Mouse (Mus musculus): ENCODE data around the gene Map10. TPM values are rescaled to one million over a fixed set of nuclear protein-coding genes. Genes with fewer than 3 reads are reported as not detected.

The Map10 gene
- polyA plus RNA-seq, 1 experiment from 2014 or later: 6.7 TPM

- 71% methylated on average over 3 of the region's 3 CpGs for WGBS
These were observed 23.6 kb downstream of the Map10 start for GRCm38 (mm10) chr8:125693197-125693596.

GRCm38 (mm10) chr8:125695951-125696350, 26.3 kb downstream of the Map10 start:
- Histone ChIP-seq H3K27me3 (replicated peaks; ENCODE audit: control insufficient read depth, insufficient read depth, low read length) (no peaks in the 10 kb centered on the region), H3K9ac (ENCODE audit: low read depth, low read length) (no peak overlapping the region), H3K4me1 (ENCODE audit: control insufficient read depth, insufficient read depth, low read length) (no peaks in the 10 kb centered on the region), H3K36me3 (ENCODE audit: control insufficient read depth, insufficient read depth, low read length) (no peaks in the 10 kb centered on the region), H3K4me3 (ENCODE audit: low read depth, low read length) (no peak overlapping the region), H3K9me3 (ENCODE audit: control insufficient read depth, low read length) (0 out of 2 replicates have a peak, but pooled peaks cover 4% of the 10 kb centered on the region), H3K27ac (replicated peaks; ENCODE audit: low read depth, low read length) (no peak overlapping the region), H3K4me2 (ENCODE audit: low read depth, low read length) (no peak overlapping the region)
- ATAC-seq (ENCODE audit: low read depth): no peak
- no peak for DNase-seq (ENCODE audit: low spot score)
- WGBS: 73% methylated on average over 6 of the region's 6 CpGs

More at GRCm38 (mm10) chr8:125693197-125693596, 23.6 kb downstream of the Map10 start:
- 0 out of 2 replicates have a peak, but pooled peaks cover 1% of the 10 kb centered on the region for H3K9me3 ChIP-seq (ENCODE audit: control insufficient read depth, low read length)
- no peaks in the 10 kb centered on the region for H3K27me3 ChIP-seq (replicated peaks; ENCODE audit: control insufficient read depth, insufficient read depth, low read length)
- no peaks in the 10 kb centered on the region for H3K36me3 ChIP-seq (ENCODE audit: control insufficient read depth, insufficient read depth, low read length)
- ATAC-seq (ENCODE audit: low read depth): no peak
- H3K9ac ChIP-seq (ENCODE audit: low read depth, low read length): no peak overlapping the region
- no peak overlapping the region for H3K4me3 ChIP-seq (ENCODE audit: low read depth, low read length)
- no peak overlapping the region for H3K27ac ChIP-seq (replicated peaks; ENCODE audit: low read depth, low read length)
- no peak for DNase-seq (ENCODE audit: low spot score)
- no peaks in the 10 kb centered on the region for H3K4me1 ChIP-seq (ENCODE audit: control insufficient read depth, insufficient read depth, low read length)
- H3K4me2 ChIP-seq (ENCODE audit: low read depth, low read length): no peak overlapping the region

- Histone ChIP-seq H3K4me3 (ENCODE audit: low read depth, low read length) (no peak overlapping the region), H3K27ac (replicated peaks; ENCODE audit: low read depth, low read length) (no peak overlapping the region), H3K36me3 (ENCODE audit: control insufficient read depth, insufficient read depth, low read length) (no peaks in the 10 kb centered on the region), H3K9me3 (ENCODE audit: control insufficient read depth, low read length) (0 out of 2 replicates have a peak, but pooled peaks cover 4% of the 10 kb centered on the region), H3K27me3 (replicated peaks; ENCODE audit: control insufficient read depth, insufficient read depth, low read length) (no peaks in the 10 kb centered on the region), H3K4me1 (ENCODE audit: control insufficient read depth, insufficient read depth, low read length) (no peaks in the 10 kb centered on the region), H3K9ac (ENCODE audit: low read depth, low read length) (no peak overlapping the region), H3K4me2 (ENCODE audit: low read depth, low read length) (no peak overlapping the region)
- no peak for DNase-seq (ENCODE audit: low spot score)
- ATAC-seq (ENCODE audit: low read depth): no peak
- WGBS: 85% methylated on average over 6 of the region's 6 CpGs
These were observed 29.9 kb downstream of the Map10 start for GRCm38 (mm10) chr8:125699391-125700025.

- Histone ChIP-seq H3K9me3 (ENCODE audit: control insufficient read depth, low read length) (0 out of 2 replicates have a peak, but pooled peaks cover 4% of the 10 kb centered on the region), H3K9ac (ENCODE audit: low read depth, low read length) (no peak overlapping the region), H3K4me2 (ENCODE audit: low read depth, low read length) (no peak overlapping the region), H3K27ac (replicated peaks; ENCODE audit: low read depth, low read length) (no peak overlapping the region), H3K27me3 (replicated peaks; ENCODE audit: control insufficient read depth, insufficient read depth, low read length) (no peaks in the 10 kb centered on the region), H3K36me3 (ENCODE audit: control insufficient read depth, insufficient read depth, low read length) (no peaks in the 10 kb centered on the region), H3K4me1 (ENCODE audit: control insufficient read depth, insufficient read depth, low read length) (no peaks in the 10 kb centered on the region), H3K4me3 (ENCODE audit: low read depth, low read length) (no peak overlapping the region)
- no peak for DNase-seq (ENCODE audit: low spot score)
- no peak for ATAC-seq (ENCODE audit: low read depth)
- 62% methylated on average over 7 of the region's 7 CpGs for WGBS
These were observed 30.8 kb downstream of the Map10 start for GRCm38 (mm10) chr8:125700407-125700806.

- no peak for ATAC-seq (ENCODE audit: low read depth)
- H3K4me3 ChIP-seq (ENCODE audit: low read depth, low read length): no peak overlapping the region
- no peaks in the 10 kb centered on the region for H3K27me3 ChIP-seq (replicated peaks; ENCODE audit: control insufficient read depth, insufficient read depth, low read length)
- H3K9ac ChIP-seq (ENCODE audit: low read depth, low read length): no peak overlapping the region
- no peak overlapping the region for H3K4me2 ChIP-seq (ENCODE audit: low read depth, low read length)
- no peaks in the 10 kb centered on the region for H3K36me3 ChIP-seq (ENCODE audit: control insufficient read depth, insufficient read depth, low read length)
- no peak overlapping the region for H3K27ac ChIP-seq (replicated peaks; ENCODE audit: low read depth, low read length)
- no peaks in the 10 kb centered on the region for H3K4me1 ChIP-seq (ENCODE audit: control insufficient read depth, insufficient read depth, low read length)
- DNase-seq (ENCODE audit: low spot score): no peak
- H3K9me3 ChIP-seq (ENCODE audit: control insufficient read depth, low read length): 0 out of 2 replicates have a peak, but pooled peaks cover 4% of the 10 kb centered on the region
- WGBS: 81% methylated on average over 15 of the region's 15 CpGs
These were observed 33.4 kb downstream of the Map10 start for GRCm38 (mm10) chr8:125702868-125703473.

GRCm38 (mm10) chr8:125704434-125704833, 34.8 kb downstream of the Map10 start:
- Histone ChIP-seq H3K4me1 (ENCODE audit: control insufficient read depth, insufficient read depth, low read length) (no peaks in the 10 kb centered on the region), H3K4me3 (ENCODE audit: low read depth, low read length) (no peak overlapping the region), H3K9ac (ENCODE audit: low read depth, low read length) (no peak overlapping the region), H3K4me2 (ENCODE audit: low read depth, low read length) (no peak overlapping the region), H3K9me3 (ENCODE audit: control insufficient read depth, low read length) (no peaks in the 10 kb centered on the region), H3K36me3 (ENCODE audit: control insufficient read depth, insufficient read depth, low read length) (no peaks in the 10 kb centered on the region), H3K27ac (replicated peaks; ENCODE audit: low read depth, low read length) (no peak overlapping the region), H3K27me3 (replicated peaks; ENCODE audit: control insufficient read depth, insufficient read depth, low read length) (no peaks in the 10 kb centered on the region)
- DNase-seq (ENCODE audit: low spot score): no peak
- no peak for ATAC-seq (ENCODE audit: low read depth)
- 82% methylated on average over 6 of the region's 6 CpGs for WGBS

- no peaks in the 10 kb centered on the region for H3K4me1 ChIP-seq (ENCODE audit: control insufficient read depth, insufficient read depth, low read length)
- H3K36me3 ChIP-seq (ENCODE audit: control insufficient read depth, insufficient read depth, low read length): no peaks in the 10 kb centered on the region
- H3K27me3 ChIP-seq (replicated peaks; ENCODE audit: control insufficient read depth, insufficient read depth, low read length): no peaks in the 10 kb centered on the region
- no peak overlapping the region for H3K9ac ChIP-seq (ENCODE audit: low read depth, low read length)
- no peak overlapping the region for H3K27ac ChIP-seq (replicated peaks; ENCODE audit: low read depth, low read length)
- H3K4me3 ChIP-seq (ENCODE audit: low read depth, low read length): no peak overlapping the region
- ATAC-seq (ENCODE audit: low read depth) (no peak), DNase-seq (ENCODE audit: low spot score) (no peak)
- 77% methylated on average over 7 of the region's 7 CpGs for WGBS
- no peak overlapping the region for H3K4me2 ChIP-seq (ENCODE audit: low read depth, low read length)
- H3K9me3 ChIP-seq (ENCODE audit: control insufficient read depth, low read length): no peaks in the 10 kb centered on the region
These were observed 36.2 kb downstream of the Map10 start for GRCm38 (mm10) chr8:125705816-125706215.

GRCm38 (mm10) chr8:125709171-125709570, 39.6 kb downstream of the Map10 start:
- Histone ChIP-seq H3K27me3 (replicated peaks; ENCODE audit: control insufficient read depth, insufficient read depth, low read length) (no peaks in the 10 kb centered on the region), H3K9me3 (ENCODE audit: control insufficient read depth, low read length) (no peaks in the 10 kb centered on the region), H3K4me2 (ENCODE audit: low read depth, low read length) (no peak overlapping the region), H3K4me1 (ENCODE audit: control insufficient read depth, insufficient read depth, low read length) (no peaks in the 10 kb centered on the region), H3K9ac (ENCODE audit: low read depth, low read length) (no peak overlapping the region), H3K36me3 (ENCODE audit: control insufficient read depth, insufficient read depth, low read length) (no peaks in the 10 kb centered on the region), H3K27ac (replicated peaks; ENCODE audit: low read depth, low read length) (no peak overlapping the region), H3K4me3 (ENCODE audit: low read depth, low read length) (no peak overlapping the region)
- 87% methylated on average over 5 of the region's 5 CpGs for WGBS
- DNase-seq (ENCODE audit: low spot score) (no peak), ATAC-seq (ENCODE audit: low read depth) (no peak)

GRCm38 (mm10) chr8:125711514-125711913, 41.9 kb downstream of the Map10 start:
- DNase-seq (ENCODE audit: low spot score) (no peak), ATAC-seq (ENCODE audit: low read depth) (no peak)
- WGBS: 89% methylated on average over 5 of the region's 5 CpGs
- no peak overlapping the region for H3K9ac ChIP-seq (ENCODE audit: low read depth, low read length)
- H3K36me3 ChIP-seq (ENCODE audit: control insufficient read depth, insufficient read depth, low read length): no peaks in the 10 kb centered on the region
- H3K4me2 ChIP-seq (ENCODE audit: low read depth, low read length): no peak overlapping the region
- H3K4me3 ChIP-seq (ENCODE audit: low read depth, low read length): no peak overlapping the region
- H3K4me1 ChIP-seq (ENCODE audit: control insufficient read depth, insufficient read depth, low read length): no peaks in the 10 kb centered on the region
- H3K9me3 ChIP-seq (ENCODE audit: control insufficient read depth, low read length): no peaks in the 10 kb centered on the region
- H3K27ac ChIP-seq (replicated peaks; ENCODE audit: low read depth, low read length): no peak overlapping the region
- H3K27me3 ChIP-seq (replicated peaks; ENCODE audit: control insufficient read depth, insufficient read depth, low read length): no peaks in the 10 kb centered on the region

Measured in embryonic facial prominence, embryonic 14.5 days (tissue).